Mouse (Mus musculus): ENCODE measurements at regions not wholly inside any gene's neighbourhood (a gene's known extent, or its start where the extent isn't known, plus 50 kb on each side); places are given as distances from the start of the nearest gene placed in this dataset.
A peak's percentile ranks its signal among the peaks of the same experiment; 100 is the strongest.

GRCm38 (mm10) chr10:53165036-53165435 is 172.4 kb upstream of the Pln start:
- TF ChIP-seq CTCF (IDR thresholded peaks at IDR 0.05; ENCODE audit: borderline replicate concordance, extremely low read depth, insufficient read depth, insufficient read length) (no peak), POLR2A (IDR thresholded peaks at IDR 0.05; ENCODE audit: borderline replicate concordance, extremely low read depth, insufficient read depth, insufficient read length, poor library complexity, severe bottlenecking) (no peak)
- DNase-seq (ENCODE audit: low read depth): no peak

DNA sequence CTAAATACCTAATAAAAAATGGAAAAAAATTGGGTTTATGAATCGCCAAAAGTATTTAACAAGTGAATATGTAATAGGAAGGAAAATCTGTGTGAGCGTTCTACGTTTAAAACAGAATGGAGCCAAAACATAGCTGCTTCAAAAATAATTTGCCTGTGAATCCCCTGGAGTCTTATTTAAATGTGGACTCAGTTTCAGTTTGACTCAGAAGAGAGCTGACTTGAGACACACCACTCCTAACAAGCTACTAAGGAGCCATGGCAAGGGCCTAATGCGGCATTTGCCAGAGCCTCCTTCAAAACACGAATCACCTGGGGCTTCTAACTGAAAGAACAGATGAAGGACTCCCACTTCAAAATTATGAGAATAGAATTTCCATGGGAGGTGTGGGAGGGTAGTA is 169.7 kb upstream of the Pln start:
- no peak for TF ChIP-seq POLR2A (IDR thresholded peaks at IDR 0.05; ENCODE audit: borderline replicate concordance, extremely low read depth, insufficient read depth, insufficient read length, poor library complexity, severe bottlenecking)
- no peak for TF ChIP-seq CTCF (IDR thresholded peaks at IDR 0.05; ENCODE audit: borderline replicate concordance, extremely low read depth, insufficient read depth, insufficient read length)
- DNase-seq (ENCODE audit: low read depth): no peak

- TF ChIP-seq CTCF (IDR thresholded peaks at IDR 0.05; ENCODE audit: borderline replicate concordance, extremely low read depth, insufficient read depth, insufficient read length) (no peak), POLR2A (IDR thresholded peaks at IDR 0.05; ENCODE audit: borderline replicate concordance, extremely low read depth, insufficient read depth, insufficient read length, poor library complexity, severe bottlenecking) (no peak)
- DNase-seq (ENCODE audit: low read depth): no peak
Measured at GRCm38 (mm10) chr10:53174038-53174564, 163.4 kb upstream of the Pln start.

DNA sequence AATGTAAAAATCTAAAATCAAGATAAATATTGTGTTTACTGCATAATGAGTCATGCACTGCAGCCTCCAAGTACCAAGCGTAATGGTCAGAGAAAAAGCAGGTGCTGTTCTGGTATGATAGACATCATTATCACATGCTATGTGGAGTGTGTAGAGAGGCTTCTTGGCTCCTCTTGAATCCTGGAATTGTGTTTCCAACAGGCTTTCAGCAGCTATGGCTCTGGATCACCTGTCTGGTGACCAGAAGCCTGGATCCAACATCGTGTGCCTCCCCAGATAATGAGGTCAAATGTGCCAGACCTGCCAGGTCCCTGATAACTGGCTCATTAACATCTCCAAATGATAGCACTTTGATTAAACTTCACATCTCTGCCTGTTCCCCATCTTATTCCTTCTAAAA is 161.5 kb upstream of the Pln start:
- no peak for DNase-seq (ENCODE audit: low read depth)
- TF ChIP-seq CTCF (IDR thresholded peaks at IDR 0.05; ENCODE audit: borderline replicate concordance, extremely low read depth, insufficient read depth, insufficient read length) (no peak), POLR2A (IDR thresholded peaks at IDR 0.05; ENCODE audit: borderline replicate concordance, extremely low read depth, insufficient read depth, insufficient read length, poor library complexity, severe bottlenecking) (no peak)

GRCm38 (mm10) chr10:53178561-53178960 is 158.9 kb upstream of the Pln start:
- no peak for TF ChIP-seq POLR2A (IDR thresholded peaks at IDR 0.05; ENCODE audit: borderline replicate concordance, extremely low read depth, insufficient read depth, insufficient read length, poor library complexity, severe bottlenecking)
- TF ChIP-seq CTCF (IDR thresholded peaks at IDR 0.05; ENCODE audit: borderline replicate concordance, extremely low read depth, insufficient read depth, insufficient read length): no peak
- DNase-seq (ENCODE audit: low read depth): no peak

GRCm38 (mm10) chr10:53179109-53179508 is 158.4 kb upstream of the Pln start:
- no peak for TF ChIP-seq POLR2A (IDR thresholded peaks at IDR 0.05; ENCODE audit: borderline replicate concordance, extremely low read depth, insufficient read depth, insufficient read length, poor library complexity, severe bottlenecking)
- TF ChIP-seq CTCF (IDR thresholded peaks at IDR 0.05; ENCODE audit: borderline replicate concordance, extremely low read depth, insufficient read depth, insufficient read length): no peak
- DNase-seq (ENCODE audit: low read depth): no peak

GRCm38 (mm10) chr10:53180751-53181151 is 156.7 kb upstream of the Pln start:
- no peak for DNase-seq (ENCODE audit: low read depth)

DNA sequence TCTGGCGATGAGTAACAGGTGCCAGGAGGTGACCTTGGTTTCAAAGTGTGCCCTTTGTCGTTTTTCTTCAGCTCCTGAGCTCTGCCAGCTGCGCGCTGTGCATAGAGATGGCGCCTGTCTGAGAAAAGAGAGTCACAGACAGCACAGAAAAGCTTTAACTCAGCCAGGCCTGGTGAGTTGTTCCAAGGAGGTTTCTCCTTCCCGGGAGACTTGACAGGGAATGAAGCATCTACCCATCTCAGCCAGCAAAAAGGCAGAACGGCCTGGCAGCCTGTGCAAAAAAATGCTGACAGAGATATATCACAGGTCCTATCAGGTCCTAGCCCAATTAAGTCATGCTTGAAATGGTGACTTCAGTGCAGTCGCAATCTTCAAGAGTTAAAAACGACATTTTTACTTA is 156.1 kb upstream of the Pln start:
- peak; percentile 5 for DNase-seq (ENCODE audit: low read depth)
- TF ChIP-seq POLR2A (IDR thresholded peaks at IDR 0.05; ENCODE audit: borderline replicate concordance, extremely low read depth, insufficient read depth, insufficient read length, poor library complexity, severe bottlenecking) (no peak), CTCF (IDR thresholded peaks at IDR 0.05; ENCODE audit: borderline replicate concordance, extremely low read depth, insufficient read depth, insufficient read length) (no peak)

More at GRCm38 (mm10) chr10:53180751-53181151, 156.7 kb upstream of the Pln start:
- TF ChIP-seq CTCF (IDR thresholded peaks at IDR 0.05; ENCODE audit: borderline replicate concordance, extremely low read depth, insufficient read depth, insufficient read length): no peak
- TF ChIP-seq POLR2A (IDR thresholded peaks at IDR 0.05; ENCODE audit: borderline replicate concordance, extremely low read depth, insufficient read depth, insufficient read length, poor library complexity, severe bottlenecking): no peak

GRCm38 (mm10) chr10:53208466-53208865 is 129.0 kb upstream of the Pln start:
- peak; percentile 13 for DNase-seq (ENCODE audit: low read depth)
- TF ChIP-seq CTCF (IDR thresholded peaks at IDR 0.05; ENCODE audit: borderline replicate concordance, extremely low read depth, insufficient read depth, insufficient read length): no peak
- TF ChIP-seq POLR2A (IDR thresholded peaks at IDR 0.05; ENCODE audit: borderline replicate concordance, extremely low read depth, insufficient read depth, insufficient read length, poor library complexity, severe bottlenecking): no peak

GRCm38 (mm10) chr10:53209916-53210315 is 127.6 kb upstream of the Pln start:
- no peak for TF ChIP-seq CTCF (IDR thresholded peaks at IDR 0.05; ENCODE audit: borderline replicate concordance, extremely low read depth, insufficient read depth, insufficient read length)
- TF ChIP-seq POLR2A (IDR thresholded peaks at IDR 0.05; ENCODE audit: borderline replicate concordance, extremely low read depth, insufficient read depth, insufficient read length, poor library complexity, severe bottlenecking): no peak
- no peak for DNase-seq (ENCODE audit: low read depth)
